Mouse (Mus musculus): ENCODE measurements at regions not wholly inside any gene's neighbourhood (a gene's known extent, or its start where the extent isn't known, plus 50 kb on each side); places are given as distances from the start of the nearest gene placed in this dataset.

DNA sequence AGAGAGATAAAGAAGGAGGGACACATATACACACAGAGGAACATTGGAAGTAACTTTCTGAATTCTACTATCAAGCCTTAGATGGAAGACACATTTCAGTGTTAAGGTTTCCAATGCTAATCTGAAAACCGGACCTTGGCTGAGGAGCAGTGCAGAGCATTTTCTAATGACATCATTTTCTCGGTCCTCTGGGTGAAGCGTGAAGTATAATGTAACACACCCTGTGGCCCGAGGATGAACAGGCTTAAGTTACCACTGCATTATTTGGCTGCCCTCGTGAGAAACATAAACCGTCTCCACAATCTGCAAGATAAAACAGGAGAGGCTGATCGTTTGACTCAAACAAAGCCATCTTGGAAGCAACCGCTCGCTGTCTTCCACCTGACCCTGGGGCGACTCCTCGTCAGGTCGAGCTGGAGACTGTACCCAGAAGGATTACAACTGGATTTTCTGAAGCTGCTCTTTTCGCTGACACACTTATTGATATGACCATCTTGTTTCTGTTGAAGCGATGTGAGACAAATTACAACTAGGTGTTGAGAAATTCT is 113.1 kb downstream of the Lurap1l start:
- no peak for TF ChIP-seq POLR2A (IDR thresholded peaks at IDR 0.05; ENCODE audit: borderline replicate concordance, low read depth, low read length)
- no peak for TF ChIP-seq CTCF (IDR thresholded peaks at IDR 0.05; ENCODE audit: low read depth, low read length)
